Mouse (Mus musculus): Measurements from ENCODE around the gene Tbc1d22a. TPM values are rescaled to one million over a fixed set of nuclear protein-coding genes. Genes with fewer than 3 reads are reported as not detected.

Gene Tbc1d22a
- total and polyA plus RNA-seq, 3 experiments: 15.1 to 21.1 TPM; not detected in 1

- Histone ChIP-seq H3K4me1 (ENCODE audit: control insufficient read depth in 1 of 2, insufficient read depth in 2 of 2, low read length in 2 of 2) (no peaks in the 10 kb centered on the region), H3K79me2 (ENCODE audit: control insufficient read depth, insufficient read depth, low read length, poor library complexity) (no peaks in the 10 kb centered on the region), H3K27ac (ENCODE audit: control insufficient read depth, low read depth, low read length) (no peak overlapping the region), H3K4me3 (ENCODE audit: control insufficient read depth in 1 of 2, insufficient read depth in 1 of 2, low read depth in 2 of 2, low read length in 2 of 2) (no peak overlapping the region), H3K9ac (ENCODE audit: control insufficient read depth, low read depth, low read length, poor library complexity, severe bottlenecking) (no peak overlapping the region), H3K27me3 (ENCODE audit: control insufficient read depth in 1 of 2, insufficient read depth in 2 of 2, low read length in 2 of 2) (no peaks in the 10 kb centered on the region), H3K36me3 (ENCODE audit: control insufficient read depth in 1 of 2, insufficient read depth in 2 of 2, low read length in 2 of 2) (no peaks in the 10 kb centered on the region), H3K9me3 (replicated peaks; ENCODE audit: insufficient read depth, low read length) (no peaks in the 10 kb centered on the region)
- no peak for TF ChIP-seq UBTF (IDR thresholded peaks at IDR 0.05; ENCODE audit: borderline replicate concordance, insufficient read depth, low read depth, low read length)
- no peak for TF ChIP-seq ZKSCAN1 (IDR thresholded peaks at IDR 0.05; ENCODE audit: low read depth, low read length)
- TF ChIP-seq RAD21 (IDR thresholded peaks at IDR 0.05; ENCODE audit: low read depth, low read length): no peak
- TF ChIP-seq NRF1 (IDR thresholded peaks at IDR 0.05; ENCODE audit: insufficient read depth, low read depth, low read length, poor library complexity, severe bottlenecking): no peak
- no peak for TF ChIP-seq MXI1 (IDR thresholded peaks at IDR 0.05; ENCODE audit: low read depth, low read length)
- no peak for TF ChIP-seq GABPA (IDR thresholded peaks at IDR 0.05; ENCODE audit: low read depth, low read length)
- TF ChIP-seq MAX (IDR thresholded peaks at IDR 0.05; ENCODE audit: low read length): no peak
- TF ChIP-seq SIN3A (IDR thresholded peaks at IDR 0.05; ENCODE audit: low read length): no peak
- no peak for TF ChIP-seq TBP (IDR thresholded peaks at IDR 0.05; ENCODE audit: low read depth, low read length)
- TF ChIP-seq POLR2AphosphoS2 (IDR thresholded peaks at IDR 0.05; ENCODE audit: low read length): no peak
- TF ChIP-seq KAT2A (conservative IDR thresholded peaks at IDR 0.05; ENCODE audit: low read depth, low read length): no peak
- TF ChIP-seq MAZ (IDR thresholded peaks at IDR 0.05; ENCODE audit: low read depth, low read length): no peak
- TF ChIP-seq SMC3 (IDR thresholded peaks at IDR 0.05; ENCODE audit: low read depth, low read length): no peak
- TF ChIP-seq MYC (IDR thresholded peaks at IDR 0.05; ENCODE audit: low read depth, low read length): no peak
- no peak for TF ChIP-seq CHD1 (IDR thresholded peaks at IDR 0.05; ENCODE audit: low read depth, low read length)
- TF ChIP-seq TCF12 (IDR thresholded peaks at IDR 0.05; ENCODE audit: low read depth, low read length): no peak
- no peak for TF ChIP-seq CTCF (IDR thresholded peaks at IDR 0.05 in 2 of 3, conservative IDR thresholded peaks at IDR 0.05 in 1 of 3; ENCODE audit: control insufficient read depth in 1 of 3, insufficient read depth in 1 of 3, low read depth in 2 of 3, low read length in 3 of 3, poor library complexity in 1 of 3, severe bottlenecking in 1 of 3)
- TF ChIP-seq JUND (IDR thresholded peaks at IDR 0.05; ENCODE audit: low read depth, low read length): no peak
- DNase-seq (ENCODE audit: low read depth, low spot score): no peak
Measured at GRCm38 (mm10) chr15:86167787-86168504, 46.3 kb upstream of the Tbc1d22a start.

- H3K27me3 ChIP-seq (ENCODE audit: control insufficient read depth in 1 of 2, insufficient read depth in 2 of 2, low read length in 2 of 2): no peaks in the 10 kb centered on the region
- TF ChIP-seq CTCF (IDR thresholded peaks at IDR 0.05 in 2 of 3, conservative IDR thresholded peaks at IDR 0.05 in 1 of 3; ENCODE audit: control insufficient read depth in 1 of 3, insufficient read depth in 1 of 3, low read depth in 2 of 3, low read length in 3 of 3, poor library complexity in 1 of 3, severe bottlenecking in 1 of 3) (no peak), GABPA (IDR thresholded peaks at IDR 0.05; ENCODE audit: low read depth, low read length) (no peak)
Measured at GRCm38 (mm10) chr15:86168505-86168867, 45.8 kb upstream of the Tbc1d22a start.

More at GRCm38 (mm10) chr15:86168505-86168867, 45.8 kb upstream of the Tbc1d22a start:
- DNase-seq (ENCODE audit: low read depth, low spot score): no peak
- Histone ChIP-seq H3K9me3 (replicated peaks; ENCODE audit: insufficient read depth, low read length) (no peaks in the 10 kb centered on the region), H3K4me1 (ENCODE audit: control insufficient read depth in 1 of 2, insufficient read depth in 2 of 2, low read length in 2 of 2) (no peaks in the 10 kb centered on the region), H3K79me2 (ENCODE audit: control insufficient read depth, insufficient read depth, low read length, poor library complexity) (no peaks in the 10 kb centered on the region), H3K36me3 (ENCODE audit: control insufficient read depth in 1 of 2, insufficient read depth in 2 of 2, low read length in 2 of 2) (no peaks in the 10 kb centered on the region), H3K9ac (ENCODE audit: control insufficient read depth, low read depth, low read length, poor library complexity, severe bottlenecking) (no peak overlapping the region), H3K4me3 (ENCODE audit: control insufficient read depth in 1 of 2, insufficient read depth in 1 of 2, low read depth in 2 of 2, low read length in 2 of 2) (no peak overlapping the region), H3K27ac (ENCODE audit: control insufficient read depth, low read depth, low read length) (no peak overlapping the region)

Data from MEL (cell line).